Mouse (Mus musculus) embryonic facial prominence, embryonic 15.5 days (tissue): Measurements from ENCODE around the gene Epha5. TPM values are rescaled to one million over a fixed set of nuclear protein-coding genes. Genes with fewer than 3 reads are reported as not detected.

ENCODE experiments used
- ATAC-seq: fragments of 200-750 bp; cut with Nextera tagmentation; 2 replicates; pipeline ENCODE4 v1.8.0; 2017; ENCODE audit warnings: low read depth, moderate TSS enrichment; ENCODE audit not compliant: insufficient number of reproducible peaks, low FRiP score, low TSS enrichment
- H3K27ac ChIP-seq: fragments of 300-500 bp; sonication (generic); replicated peaks from 2 replicates; pipeline ENCODE4 v1.5.1; 2015; ENCODE audit warnings: mild to moderate bottlenecking, inconsistent platforms
- H3K27me3 ChIP-seq: fragments of 300-500 bp; sonication (generic); 2 replicates; pipeline ENCODE4 v1.6.1; 2015; ENCODE audit warnings: inconsistent platforms
- H3K36me3 ChIP-seq: fragments of 300-500 bp; sonication (generic); 2 replicates; pipeline ENCODE4 v1.6.1; 2015; ENCODE audit warnings: mild to moderate bottlenecking, inconsistent platforms
- H3K4me1 ChIP-seq: fragments of 300-500 bp; sonication (generic); 2 replicates; pipeline ENCODE4 v1.6.1; 2015; ENCODE audit warnings: inconsistent platforms
- H3K4me2 ChIP-seq: fragments of 300-500 bp; sonication (generic); replicated peaks from 2 replicates; pipeline ENCODE4 v1.6.1; 2015; ENCODE audit warnings: mild to moderate bottlenecking, inconsistent platforms
- H3K4me3 ChIP-seq: fragments of 300-500 bp; sonication (generic); replicated peaks from 2 replicates; pipeline ENCODE4 v1.5.1; 2015; ENCODE audit warnings: mild to moderate bottlenecking, inconsistent platforms
- H3K9ac ChIP-seq: fragments of 300-500 bp; sonication (generic); 2 replicates; pipeline ENCODE4 v1.6.1; 2015; ENCODE audit warnings: inconsistent platforms
- H3K9me3 ChIP-seq: fragments of 300-500 bp; sonication (generic); replicated peaks from 2 replicates; pipeline ENCODE4 v1.6.1; 2016; ENCODE audit warnings: inconsistent platforms
- WGBS: fragments of 180-500 bp; shearing (Covaris S2); methylation state at CpG from one replicate; pipeline ENCODE4 v1.1.7; 2015; 5-methylcytosine and 5-hydroxymethylcytosine counted together
- polyA plus RNA-seq: library from polyadenylated mRNA; unstranded; fragments of >200 nt; fragmentation: Nextera tagmentation; extraction: Ambion mirVana; gene quantifications from 2 replicates; pipeline ENCODE4 v1.2.1, GENCODE M21; 2015

Gene Epha5
- polyA plus RNA-seq, 1 experiment from 2014 or later: 5.6 TPM

GRCm38 (mm10) chr5:84142138-84142537, 275.0 kb downstream of the Epha5 start:
- no peak for ATAC-seq
- H3K4me3 ChIP-seq: no peak overlapping the region
- no peak overlapping the region for H3K4me2 ChIP-seq
- H3K4me1 ChIP-seq: no peaks in the 10 kb centered on the region
- H3K36me3 ChIP-seq: no peaks in the 10 kb centered on the region
- no peak overlapping the region for H3K9ac ChIP-seq
- H3K9me3 ChIP-seq: no peaks in the 10 kb centered on the region
- no peaks in the 10 kb centered on the region for H3K27me3 ChIP-seq
- WGBS: 49% methylated on average over 4 of the region's 4 CpGs
- H3K27ac ChIP-seq: no peak overlapping the region

- no peaks in the 10 kb centered on the region for H3K36me3 ChIP-seq
- ATAC-seq: no peak
- H3K27me3 ChIP-seq: no peaks in the 10 kb centered on the region
- 78% methylated on average over 11 of the region's 11 CpGs for WGBS
- no peak overlapping the region for H3K9ac ChIP-seq
- H3K9me3 ChIP-seq: no peaks in the 10 kb centered on the region
- no peak overlapping the region for H3K4me2 ChIP-seq
- H3K4me1 ChIP-seq: no peaks in the 10 kb centered on the region
- no peak overlapping the region for H3K27ac ChIP-seq
- H3K4me3 ChIP-seq: no peak overlapping the region
These were observed 321.2 kb downstream of the Epha5 start for GRCm38 (mm10) chr5:84095947-84096346.

DNA sequence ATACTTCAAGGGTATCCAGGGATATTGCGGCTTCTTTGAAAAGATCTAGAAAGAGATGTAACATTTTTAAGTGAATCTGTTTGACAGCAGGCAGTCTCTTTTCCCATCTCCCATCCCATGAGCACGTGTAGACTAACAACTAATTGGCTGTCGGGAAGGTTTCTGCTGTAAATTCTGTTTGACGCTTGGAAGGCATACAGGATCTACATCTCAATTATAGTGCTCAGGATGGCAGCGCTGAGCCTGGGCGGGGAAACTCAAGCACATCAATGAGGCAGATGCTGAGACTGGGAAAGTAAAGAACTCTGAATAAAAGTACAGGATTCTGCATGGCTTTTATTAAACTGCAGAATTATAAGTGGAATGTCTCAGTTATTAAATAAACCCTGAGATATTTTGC, 335.9 kb downstream of the Epha5 start:
- no peaks in the 10 kb centered on the region for H3K4me1 ChIP-seq
- no peaks in the 10 kb centered on the region for H3K9me3 ChIP-seq
- no peak overlapping the region for H3K4me2 ChIP-seq
- 56% methylated on average over 6 of the region's 6 CpGs for WGBS
- no peak for ATAC-seq
- no peaks in the 10 kb centered on the region for H3K36me3 ChIP-seq
- no peak overlapping the region for H3K9ac ChIP-seq
- H3K27me3 ChIP-seq: no peaks in the 10 kb centered on the region
- H3K27ac ChIP-seq: no peak overlapping the region
- no peak overlapping the region for H3K4me3 ChIP-seq

GRCm38 (mm10) chr5:84070976-84071375, 346.2 kb downstream of the Epha5 start:
- 87% methylated on average over 7 of the region's 7 CpGs for WGBS
- Histone ChIP-seq H3K9ac (no peak overlapping the region), H3K27ac (no peak overlapping the region), H3K4me1 (no peaks in the 10 kb centered on the region), H3K4me2 (no peak overlapping the region), H3K36me3 (no peaks in the 10 kb centered on the region), H3K9me3 (no peaks in the 10 kb centered on the region), H3K27me3 (no peaks in the 10 kb centered on the region), H3K4me3 (no peak overlapping the region)
- no peak for ATAC-seq

DNA sequence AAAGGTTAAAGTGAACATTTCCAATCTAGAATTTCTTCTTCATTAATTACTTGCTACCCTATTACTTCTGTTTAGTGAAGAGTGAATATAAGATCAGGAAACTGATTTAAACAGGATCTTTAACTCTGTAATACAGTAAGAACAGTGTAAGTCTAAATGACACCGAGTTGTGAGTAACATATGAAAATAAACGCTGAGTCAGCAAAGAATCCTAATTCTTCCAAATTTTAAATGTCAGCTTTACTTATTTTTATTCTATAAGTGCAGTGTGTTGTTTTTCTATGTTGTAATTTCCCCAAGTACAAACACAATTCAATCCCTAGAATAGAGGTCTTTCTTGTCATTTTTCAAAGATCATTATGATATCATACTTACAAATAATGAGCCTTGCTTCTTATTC, 363.3 kb downstream of the Epha5 start:
- Histone ChIP-seq H3K27ac (no peak overlapping the region), H3K4me3 (no peak overlapping the region), H3K9me3 (no peaks in the 10 kb centered on the region), H3K36me3 (no peaks in the 10 kb centered on the region), H3K9ac (no peak overlapping the region), H3K4me2 (no peak overlapping the region), H3K27me3 (no peaks in the 10 kb centered on the region), H3K4me1 (no peaks in the 10 kb centered on the region)
- no peak for ATAC-seq
- 79% methylated on average over 2 of the region's 2 CpGs for WGBS

- Histone ChIP-seq H3K27me3 (no peaks in the 10 kb centered on the region), H3K9ac (no peak overlapping the region), H3K4me3 (no peak overlapping the region), H3K4me1 (no peaks in the 10 kb centered on the region), H3K27ac (no peak overlapping the region), H3K36me3 (no peaks in the 10 kb centered on the region), H3K9me3 (no peaks in the 10 kb centered on the region), H3K4me2 (no peak overlapping the region)
- WGBS: 86% methylated on average over 1 of the region's 1 CpGs
- ATAC-seq: no peak
These were observed 379.8 kb downstream of the Epha5 start for GRCm38 (mm10) chr5:84037250-84037963.
